Mouse (Mus musculus) c-Kit-positive CD71-positive TER-119-positive erythroid progenitor cells, embryonic 14.5 days (primary cell): ENCODE results near the gene Taldo1.

Experiments used
- DNase-seq: peaks from one replicate; pipeline ENCODE4 v3.0.0-alpha.2; 2013; ENCODE audit warnings: low spot score

Taldo1 gene

DNA sequence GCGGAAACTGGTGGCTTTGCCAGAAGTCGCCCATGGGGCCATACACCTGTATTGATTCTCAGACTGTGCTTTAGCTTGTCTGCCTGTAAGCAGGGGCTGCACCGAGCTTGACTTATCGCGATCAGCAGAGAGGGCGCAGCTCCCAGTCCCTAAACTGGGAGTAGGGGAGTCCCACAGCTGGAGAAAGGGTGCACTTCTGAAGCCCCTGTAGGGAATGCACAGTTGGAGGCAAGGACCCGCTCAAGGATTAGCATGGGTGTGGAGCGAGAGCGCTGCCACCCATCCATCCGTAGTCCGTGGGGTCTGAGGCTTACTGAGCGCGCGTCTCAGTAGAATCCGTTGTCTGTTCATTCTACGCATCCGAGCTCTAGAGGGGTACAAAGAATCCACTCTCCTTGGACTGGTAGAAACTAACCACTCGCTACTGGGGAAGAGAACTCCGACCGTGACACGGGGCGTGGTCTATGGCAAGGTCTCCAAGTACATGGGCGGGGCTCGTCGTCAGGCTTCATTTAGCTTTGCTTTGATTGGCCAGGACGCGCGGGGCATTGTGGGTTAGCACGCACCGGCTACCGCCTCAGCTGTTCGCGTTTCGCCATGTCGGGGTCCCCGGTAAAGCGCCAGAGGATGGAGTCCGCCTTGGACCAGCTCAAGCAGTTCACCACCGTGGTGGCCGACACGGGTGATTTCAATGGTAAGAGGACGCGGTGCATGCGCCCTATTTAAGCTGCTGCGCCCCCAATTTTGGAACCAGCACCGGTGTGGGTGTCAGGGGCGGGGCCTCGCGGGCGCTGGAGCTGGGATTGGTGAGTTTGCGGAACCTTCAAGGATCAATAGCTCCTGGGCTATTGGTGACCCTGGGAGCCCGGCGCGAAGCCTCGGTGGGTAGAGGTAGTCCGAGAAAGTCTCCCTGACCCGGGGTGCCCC is at the start of gene Taldo1:
Gene Taldo1 (plus strand): TSS at position 575 of the 927 bp plus-strand sequence.
- DNase-seq = peak; percentile 97

DNA sequence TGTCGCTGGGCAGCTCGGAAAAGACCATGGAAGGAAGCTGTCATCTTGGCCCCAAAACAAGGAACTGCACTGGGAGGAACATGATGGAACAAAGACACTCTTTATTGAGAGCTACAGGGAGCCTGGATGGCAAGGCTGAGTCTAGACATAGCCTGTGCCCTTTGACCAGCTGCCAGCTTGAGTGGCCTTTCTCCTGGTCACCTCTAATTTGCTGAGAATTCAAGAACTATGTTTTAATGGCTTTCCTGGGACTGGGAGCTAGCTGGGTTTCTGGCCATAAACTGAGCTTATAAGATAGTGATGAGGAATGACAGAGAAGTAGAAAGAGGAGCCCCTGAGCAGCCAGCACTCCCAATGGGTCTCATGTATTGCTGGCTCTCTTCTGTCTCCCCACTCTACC is 48.8 kb upstream of the Taldo1 start:
- DNase-seq = no peak

GRCm38 (mm10) chr7:141343696-141344095 is 48.3 kb upstream of the Taldo1 start:
- no peak for DNase-seq

DNA sequence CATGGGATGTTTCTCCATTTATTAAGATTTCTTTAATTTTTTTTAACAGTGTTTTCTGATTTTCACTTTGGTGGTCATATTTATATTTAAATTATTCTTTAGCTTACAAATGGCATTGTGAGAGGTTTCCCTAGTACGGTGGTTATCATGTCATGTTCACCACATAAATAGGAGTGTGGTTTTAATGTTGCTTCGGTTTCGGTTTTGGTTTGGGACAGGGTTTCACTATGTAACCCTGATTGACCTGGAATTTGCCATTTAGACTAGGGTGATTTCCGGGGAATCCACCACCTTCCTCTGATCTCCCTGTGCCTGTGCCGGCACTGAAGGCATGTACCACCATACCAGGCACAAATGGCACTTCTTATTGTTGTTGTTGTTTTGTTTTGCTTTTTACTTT is 47.2 kb upstream of the Taldo1 start:
- DNase-seq = no peak

DNA sequence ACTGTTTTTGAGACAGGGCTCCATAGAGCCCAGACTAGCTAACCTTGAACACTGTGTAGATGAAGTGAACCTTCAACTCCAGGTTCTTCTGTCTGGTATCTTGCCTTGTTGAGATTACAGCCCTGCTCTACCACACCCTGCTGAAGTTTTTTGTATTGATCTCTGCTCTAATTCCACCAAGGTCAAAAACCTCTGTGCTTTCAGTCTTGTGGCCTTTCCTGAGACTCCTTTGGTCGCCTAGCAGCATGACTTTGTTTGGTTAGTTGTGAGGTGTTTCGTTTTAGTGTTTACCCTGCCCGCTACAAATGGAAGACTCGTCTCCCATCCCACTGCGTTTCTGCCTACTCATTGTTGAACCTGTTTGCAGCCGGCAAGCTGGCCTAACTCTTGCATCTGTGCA is 40.9 kb upstream of the Taldo1 start:
- no peak for DNase-seq

GRCm38 (mm10) chr7:141355051-141355450 is 36.9 kb upstream of the Taldo1 start:
- no peak for DNase-seq

DNA sequence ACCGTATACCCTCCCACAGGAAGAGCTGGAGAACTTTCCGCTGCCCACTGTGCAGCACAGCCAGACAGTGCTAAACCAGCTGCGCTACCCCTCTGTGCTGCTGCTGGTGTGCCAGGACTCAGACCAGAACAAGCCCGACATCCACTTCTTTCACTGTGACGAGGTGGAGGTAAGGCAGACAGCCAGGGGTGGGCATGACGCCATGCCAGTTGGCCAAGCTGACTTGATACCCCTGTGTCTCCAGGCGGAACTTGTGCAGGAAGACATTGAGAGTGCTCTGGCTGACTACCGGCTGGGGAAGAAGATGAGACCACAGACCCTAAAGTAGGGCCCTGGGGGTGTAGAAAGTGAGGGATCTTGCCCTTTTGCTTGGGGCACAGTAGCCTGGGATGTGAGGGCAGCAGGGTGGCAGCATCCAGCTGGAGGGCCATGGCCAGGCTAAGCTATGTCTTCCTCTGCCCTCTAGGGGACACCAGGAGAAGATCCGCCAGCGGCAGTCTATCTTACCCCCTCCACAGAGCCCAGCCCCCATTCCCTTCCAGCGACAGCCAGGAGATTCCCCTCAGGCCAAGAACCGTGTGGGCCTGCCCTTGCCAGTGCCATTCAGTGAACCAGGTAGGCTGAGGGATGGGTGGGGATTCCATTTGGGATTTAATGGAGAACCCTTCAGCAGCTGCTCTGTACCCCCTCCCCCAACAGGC is 36.2 kb upstream of the Taldo1 start:
- no peak for DNase-seq

GRCm38 (mm10) chr7:141356971-141357370 is 35.0 kb upstream of the Taldo1 start:
- no peak for DNase-seq

DNA sequence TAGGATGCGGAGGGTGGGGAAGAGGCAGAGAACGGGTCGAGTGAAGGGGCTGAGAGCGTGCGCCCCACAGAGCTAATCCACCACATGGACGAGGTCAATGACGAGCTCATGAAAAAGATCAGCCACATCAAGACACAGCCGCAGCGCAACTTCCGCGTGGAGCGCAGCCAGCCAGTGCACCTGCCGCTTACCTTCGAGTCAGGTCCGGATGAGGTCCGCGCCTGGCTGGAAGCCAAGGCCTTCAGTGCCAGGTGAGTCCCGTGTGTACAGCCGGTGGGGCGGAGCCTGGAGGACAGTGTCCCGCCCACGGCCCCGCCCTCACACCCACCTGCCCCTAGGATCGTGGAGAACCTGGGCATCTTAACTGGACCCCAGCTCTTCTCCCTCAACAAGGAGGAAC is 30.5 kb upstream of the Taldo1 start:
- DNase-seq = no peak

DNA sequence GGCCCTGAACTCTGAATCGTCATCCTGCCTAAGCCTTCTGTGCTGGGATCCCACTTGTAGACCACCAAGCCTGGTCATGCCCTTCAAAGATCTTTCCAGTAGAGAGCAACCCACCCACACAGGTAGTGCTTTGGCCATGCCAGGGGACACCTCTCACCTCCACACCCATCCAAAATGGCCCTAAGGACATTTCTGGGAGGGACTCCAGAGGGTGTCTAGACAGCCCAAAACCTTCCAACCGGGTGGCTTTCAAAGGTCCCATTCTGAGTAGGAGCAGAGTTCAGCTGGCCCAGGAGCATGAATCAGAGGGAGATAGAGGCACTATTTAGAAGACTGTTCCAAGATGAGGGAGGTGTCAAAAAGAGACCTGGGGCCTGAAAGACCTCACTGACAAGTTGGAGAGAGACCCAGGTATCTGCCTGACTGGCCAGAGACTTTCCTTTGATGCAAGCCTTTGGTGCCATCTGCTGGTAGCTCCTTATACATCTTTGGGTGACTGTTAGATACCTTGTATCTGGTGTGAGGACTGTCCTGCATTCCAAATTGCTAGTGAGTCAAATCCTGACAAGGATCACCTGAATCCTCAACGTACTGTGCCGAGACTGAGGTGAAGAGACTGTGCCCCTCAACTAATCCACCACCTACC is 28.8 kb upstream of the Taldo1 start:
- DNase-seq = peak; percentile 91

DNA sequence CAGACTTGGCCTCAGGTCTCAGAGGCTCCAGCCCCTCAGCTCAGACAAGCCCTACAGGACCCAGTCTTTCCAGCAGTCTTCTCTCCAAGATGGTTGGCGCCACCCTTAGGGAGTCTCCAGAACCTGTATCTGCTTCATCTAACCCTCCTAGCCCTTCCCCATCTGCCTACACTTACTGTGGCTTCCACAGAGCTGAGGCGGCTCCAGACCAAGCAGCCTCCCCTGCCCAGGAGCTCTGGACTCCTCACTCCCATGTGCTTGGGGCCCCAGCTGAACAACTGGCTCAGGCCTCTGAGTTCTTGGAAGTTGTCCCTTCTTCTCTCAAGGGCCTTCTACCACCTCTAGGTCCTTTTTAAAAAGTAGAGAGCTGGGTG is 28.3 kb upstream of the Taldo1 start:
- DNase-seq = no peak

- peak; percentile 85 for DNase-seq
Measured at GRCm38 (mm10) chr7:141364349-141365048, 27.5 kb upstream of the Taldo1 start.

GRCm38 (mm10) chr7:141365049-141365445 is 27.0 kb upstream of the Taldo1 start:
- peak; percentile 22 for DNase-seq

DNA sequence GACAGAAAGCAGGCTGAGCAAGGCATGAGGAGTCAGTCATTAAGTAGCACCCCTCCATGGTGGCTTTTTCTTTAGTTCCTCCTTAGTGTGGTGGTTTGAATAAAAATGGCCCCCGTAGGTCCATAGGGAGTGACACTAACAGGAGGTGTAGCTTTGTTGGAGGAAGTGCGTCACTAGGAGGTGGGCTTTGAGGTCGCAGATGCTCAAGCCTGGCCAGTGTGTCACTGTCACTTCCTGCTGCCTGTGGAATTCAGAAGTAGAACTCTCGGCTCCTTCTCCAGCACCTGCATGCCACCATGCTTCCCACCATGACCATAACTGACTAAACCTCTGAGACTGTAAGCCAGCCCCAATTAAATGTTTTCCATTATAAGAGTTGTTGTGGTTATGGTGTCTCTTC is 24.6 kb upstream of the Taldo1 start:
- DNase-seq = no peak

- no peak for DNase-seq
Measured at GRCm38 (mm10) chr7:141369918-141370317, 22.1 kb upstream of the Taldo1 start.

GRCm38 (mm10) chr7:141371942-141372595 is 19.9 kb upstream of the Taldo1 start:
- DNase-seq = no peak

- no peak for DNase-seq
Measured at GRCm38 (mm10) chr7:141373611-141374010, 18.4 kb upstream of the Taldo1 start.

GRCm38 (mm10) chr7:141374399-141374798 is 17.6 kb upstream of the Taldo1 start:
- DNase-seq = no peak

- DNase-seq = no peak
Measured at GRCm38 (mm10) chr7:141379584-141379983, 12.4 kb upstream of the Taldo1 start.

GRCm38 (mm10) chr7:141381068-141381835 is 10.7 kb upstream of the Taldo1 start:
- DNase-seq = no peak
